Mouse (Mus musculus) embryo, embryonic 10 days (tissue): ENCODE measurements around the gene 4931414P19Rik.
A peak's percentile ranks its signal among the peaks of the same experiment; 100 is the strongest.

Source experiments
- DNase-seq: peaks from one replicate; pipeline ENCODE4 v3.0.0-alpha.2; 2015; ENCODE audit warnings: low spot score

The 4931414P19Rik gene

DNA sequence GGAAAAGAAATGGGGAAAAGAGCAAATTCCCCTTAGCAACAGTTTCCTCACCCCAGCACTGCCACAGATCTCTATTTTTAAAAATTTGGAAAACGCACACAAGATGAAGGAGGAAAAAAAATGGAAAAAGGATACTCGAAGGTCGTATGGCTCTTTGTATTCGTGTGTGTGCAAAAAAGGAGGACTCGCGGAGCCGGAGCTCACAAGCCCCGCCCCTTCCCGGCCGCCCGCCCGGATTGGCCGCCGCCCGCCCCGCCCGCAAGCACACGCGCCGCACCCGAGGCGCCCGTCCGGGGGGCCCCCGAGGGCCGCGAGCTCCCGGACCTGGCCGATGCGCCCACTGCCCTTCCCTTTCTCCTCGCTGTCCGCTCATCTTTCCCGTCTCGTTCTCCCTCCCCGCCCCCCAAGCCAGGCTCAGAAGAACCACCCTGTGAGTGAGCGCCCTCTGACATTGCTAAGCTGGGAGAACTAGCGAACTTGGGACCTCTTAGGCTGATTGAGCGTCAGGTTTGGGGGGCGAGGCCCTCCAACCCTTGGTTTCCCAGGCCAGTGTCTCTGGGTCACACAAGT is at the start of gene 4931414P19Rik:
Gene 4931414P19Rik, minus strand, starts transcription at position 242 of the 570 bp plus-strand sequence.
- peak; percentile 77 for DNase-seq

DNA sequence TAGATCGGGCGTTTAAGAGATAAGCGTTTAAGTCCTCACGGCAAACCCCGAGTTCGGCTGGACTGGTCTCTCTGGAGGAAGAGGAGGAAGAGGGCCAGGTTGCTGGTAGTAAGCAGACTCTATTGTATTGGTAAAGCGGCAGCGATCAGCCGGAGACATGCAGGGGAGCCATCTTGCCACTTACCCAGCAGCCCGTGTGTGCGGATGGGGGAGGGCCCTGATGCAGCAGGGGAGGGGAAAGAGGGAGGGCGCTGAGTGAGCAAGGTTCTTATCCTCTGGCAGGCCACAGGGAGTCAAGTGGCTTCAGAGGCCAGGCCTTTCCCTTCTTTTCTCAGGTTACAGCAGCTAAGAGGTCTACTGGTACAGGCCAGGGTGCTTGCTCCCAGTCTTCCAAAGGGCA is 47.7 kb upstream of the 4931414P19Rik start:
- DNase-seq, result peak; percentile 95

DNA sequence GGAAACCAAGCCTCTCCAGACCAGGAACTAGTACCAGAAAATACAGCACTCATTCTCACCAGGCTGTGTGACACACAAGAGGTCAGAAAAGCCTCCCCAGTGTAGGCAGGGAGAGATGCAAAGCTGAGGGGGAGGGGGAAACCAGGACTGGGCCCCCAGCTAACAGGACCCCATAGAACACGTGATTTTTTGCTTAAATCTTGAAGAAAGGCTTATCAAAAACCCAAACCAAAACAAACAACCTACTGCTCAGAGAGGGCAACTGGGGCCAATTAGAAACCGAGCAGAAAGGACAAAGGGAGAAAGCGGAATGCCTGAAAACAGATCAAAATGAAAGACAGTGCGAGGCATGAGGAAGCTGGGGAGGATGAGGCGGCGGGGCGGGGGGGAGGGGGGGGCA is 47.0 kb upstream of the 4931414P19Rik start:
- DNase-seq, result no peak

DNA sequence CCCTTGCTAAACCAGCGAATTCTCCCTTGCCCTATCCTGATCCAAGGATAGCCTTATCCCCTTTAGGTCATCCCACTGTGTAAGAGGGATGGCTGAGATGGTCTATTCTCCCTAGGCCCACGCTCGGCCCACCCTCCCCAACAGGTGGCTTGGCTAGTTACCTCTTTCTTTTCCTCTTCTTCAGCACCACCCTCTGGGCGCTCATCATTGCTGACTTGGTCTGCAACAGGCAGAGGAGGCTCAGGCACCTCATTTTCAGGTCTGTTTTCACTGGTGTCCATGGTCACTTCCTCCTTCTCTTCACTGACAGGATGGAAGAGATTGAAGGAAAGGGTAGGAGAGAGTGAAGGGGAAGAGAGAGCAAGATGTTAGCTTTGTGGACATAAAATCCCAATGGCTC is 45.8 kb upstream of the 4931414P19Rik start:
- no peak for DNase-seq

DNA sequence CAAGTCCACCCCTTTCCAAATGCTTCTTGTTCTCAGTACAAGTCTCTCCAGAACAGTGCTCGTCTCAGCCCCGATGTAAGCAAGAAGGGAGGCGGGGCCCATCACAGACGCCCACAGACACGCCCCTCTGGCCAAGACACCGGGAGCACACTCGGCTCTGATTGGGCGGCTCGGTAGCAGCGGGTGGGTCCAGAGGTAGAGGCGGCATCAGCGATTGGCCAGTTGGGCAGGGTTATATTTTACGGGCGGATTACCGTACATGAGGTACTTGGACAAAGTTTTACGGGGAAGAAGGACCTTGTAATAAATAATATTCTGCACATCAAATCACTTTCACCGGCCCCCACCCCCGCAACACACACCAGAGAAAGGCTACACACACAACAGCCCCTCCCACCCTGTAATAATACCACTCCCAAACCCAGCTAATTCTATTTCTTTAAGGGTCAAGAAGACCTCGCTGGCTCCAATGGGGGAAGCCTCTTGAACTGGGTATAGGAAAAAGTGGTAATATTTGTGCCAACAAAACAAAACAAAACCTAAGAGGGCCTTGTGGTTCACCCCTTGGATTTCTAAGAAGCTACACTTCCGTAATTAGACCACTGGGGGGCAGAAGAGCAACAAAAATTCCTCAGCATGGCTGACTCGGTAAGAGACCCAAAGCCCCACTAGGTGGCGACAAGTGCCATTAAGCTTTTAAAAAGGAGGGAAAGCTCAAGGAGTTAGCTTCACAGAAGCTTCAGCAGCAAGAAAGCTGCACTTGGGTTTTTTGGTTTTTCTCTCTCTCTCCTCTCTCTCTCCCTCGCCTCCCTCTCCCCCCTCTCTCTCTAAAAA is 45.0 kb upstream of the 4931414P19Rik start:
- peak; percentile 94 for DNase-seq

DNA sequence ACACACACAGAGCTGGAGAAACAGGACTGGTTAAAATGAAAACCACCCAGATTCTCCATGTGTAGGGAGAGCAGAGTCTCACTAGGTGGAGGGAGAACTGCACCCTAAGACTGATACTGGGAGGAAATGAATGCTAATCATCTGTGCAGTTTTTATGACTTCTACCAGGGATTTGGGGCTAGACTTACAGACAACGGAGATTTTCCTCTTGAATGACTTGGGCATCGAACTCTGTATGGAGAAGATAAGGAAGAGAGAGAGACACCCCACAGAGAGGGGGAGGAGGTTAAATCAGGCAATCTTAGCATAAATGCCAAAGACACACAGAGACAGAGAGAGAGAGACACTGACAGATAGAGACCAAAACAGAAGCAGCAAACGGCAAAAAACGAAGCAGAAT is 42.1 kb upstream of the 4931414P19Rik start:
- no peak for DNase-seq

DNA sequence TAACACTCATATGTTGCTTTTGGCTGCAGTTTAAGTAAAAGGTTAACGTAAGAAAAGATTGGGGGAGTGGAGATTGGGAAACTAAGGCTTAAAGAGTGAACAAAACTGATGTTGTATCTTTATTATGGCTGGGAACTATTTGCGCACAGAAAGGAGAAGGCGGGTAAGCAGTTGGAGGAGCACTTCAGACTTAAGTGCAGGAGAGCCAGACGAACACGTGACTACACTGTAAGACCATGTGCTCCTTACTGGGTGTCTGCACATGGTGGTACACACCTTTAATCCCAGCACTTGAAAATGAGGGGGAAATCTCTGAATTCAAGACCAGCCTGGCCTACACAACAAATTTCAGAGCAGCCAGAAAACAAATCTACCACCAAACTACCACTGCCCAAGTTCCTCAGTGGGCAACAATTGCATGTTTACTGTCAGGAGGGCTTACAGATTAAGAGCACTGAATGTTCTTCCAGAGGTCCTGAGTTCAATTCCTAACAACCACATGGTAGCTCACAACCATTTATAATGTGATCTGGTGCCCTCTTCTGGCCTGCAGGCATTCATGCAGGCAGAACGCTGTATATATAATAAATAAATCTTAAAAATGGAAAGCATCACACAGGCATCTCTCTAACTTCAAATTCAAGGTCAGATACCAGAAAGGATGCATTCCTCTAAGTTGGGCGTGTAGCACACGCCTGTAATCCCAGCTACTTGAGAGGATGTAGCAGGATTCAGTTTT is 41.3 kb upstream of the 4931414P19Rik start:
- DNase-seq, result no peak

DNA sequence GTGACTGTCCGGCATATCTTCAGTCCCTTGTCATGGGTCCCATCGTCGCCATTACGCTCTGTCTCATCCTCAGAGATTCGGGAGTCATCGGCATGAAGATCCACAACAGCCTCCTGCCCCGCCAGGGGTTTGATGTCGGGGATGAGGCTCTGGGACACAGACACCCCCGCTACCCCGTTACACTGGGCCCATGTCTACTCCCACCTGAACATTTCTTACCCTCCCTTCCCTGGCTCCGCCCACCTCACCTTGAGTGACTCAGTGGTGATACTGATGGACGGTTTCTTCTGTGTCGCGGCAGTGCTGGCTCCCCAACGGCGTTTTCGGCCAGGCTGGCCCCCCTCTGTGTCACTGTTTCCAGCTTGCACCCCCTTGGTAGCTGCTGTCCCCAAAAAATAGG is 40.7 kb upstream of the 4931414P19Rik start:
- DNase-seq, result no peak

DNA sequence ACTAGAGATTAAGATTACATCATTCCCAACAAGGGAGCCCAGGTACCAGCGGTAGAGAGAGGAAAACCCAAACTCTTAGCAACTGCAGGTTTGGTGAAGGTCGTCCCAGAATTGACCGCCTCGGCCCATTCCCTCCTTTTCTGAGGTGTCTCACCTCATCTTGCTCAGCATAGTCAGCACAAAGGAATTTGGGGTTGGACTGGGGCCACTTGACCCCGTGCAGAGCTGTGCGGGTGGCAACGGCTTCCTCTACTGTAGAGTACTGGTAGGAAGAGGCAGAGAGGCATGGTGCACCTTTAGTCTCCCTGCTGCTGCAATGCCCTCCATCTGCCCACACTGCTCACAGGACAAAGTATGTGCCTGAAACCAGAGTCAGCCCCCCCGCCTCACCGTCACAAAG is 38.5 kb upstream of the 4931414P19Rik start:
- no peak for DNase-seq

DNA sequence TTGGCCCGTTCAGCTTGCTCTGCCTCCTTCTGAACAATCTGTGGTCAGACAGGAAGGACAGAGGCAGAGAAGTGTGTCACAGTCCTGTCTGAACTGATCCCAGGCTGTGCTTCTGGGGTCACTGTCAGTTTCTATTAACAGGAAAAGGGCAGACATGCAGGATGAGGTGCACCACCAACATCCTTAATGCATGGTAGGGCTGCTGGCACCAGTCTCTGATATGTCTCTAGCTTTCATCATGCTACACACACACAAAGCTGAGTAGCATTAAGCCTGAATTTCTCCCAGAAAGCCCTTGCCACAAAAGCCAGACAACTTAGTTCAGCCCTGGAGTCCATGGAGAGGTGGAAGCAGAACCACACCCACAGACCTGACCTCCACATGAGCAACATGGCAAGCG is 37.2 kb upstream of the 4931414P19Rik start:
- no peak for DNase-seq

DNA sequence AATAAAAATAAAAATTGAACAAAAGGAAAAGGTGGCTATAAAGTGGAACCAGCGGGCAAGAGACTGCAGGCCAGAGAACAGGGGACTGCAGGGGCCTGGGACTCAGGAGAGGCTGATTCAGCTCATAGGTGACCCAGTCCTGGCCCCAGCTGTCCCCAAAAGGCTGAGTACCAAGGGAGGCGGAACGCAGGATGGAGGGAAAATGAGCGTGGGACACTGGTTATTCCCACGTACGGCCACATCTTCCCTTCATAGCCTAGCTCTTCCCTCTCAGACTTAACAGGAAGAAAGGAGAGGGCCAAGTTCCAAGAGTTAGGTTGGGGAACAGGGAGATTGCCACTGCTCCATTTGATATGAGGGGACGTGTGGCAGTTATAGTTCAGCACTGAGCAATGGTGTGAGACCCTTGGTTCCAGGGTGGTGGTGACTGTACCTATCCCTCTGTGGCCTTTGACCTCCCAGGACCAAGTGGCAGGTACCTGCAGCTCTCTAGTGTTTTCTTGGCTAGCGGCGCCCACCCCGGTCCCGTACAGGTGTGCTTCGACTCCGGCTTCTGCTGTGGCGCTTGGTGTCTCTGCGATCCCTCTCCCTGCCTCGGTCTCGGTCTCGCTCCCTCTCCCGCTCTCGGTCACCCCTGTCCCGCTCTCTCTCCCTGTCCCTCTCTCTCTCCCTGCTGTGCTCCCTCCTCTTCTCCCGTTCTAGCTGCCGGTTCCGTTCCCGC is 36.6 kb upstream of the 4931414P19Rik start:
- no peak for DNase-seq

DNA sequence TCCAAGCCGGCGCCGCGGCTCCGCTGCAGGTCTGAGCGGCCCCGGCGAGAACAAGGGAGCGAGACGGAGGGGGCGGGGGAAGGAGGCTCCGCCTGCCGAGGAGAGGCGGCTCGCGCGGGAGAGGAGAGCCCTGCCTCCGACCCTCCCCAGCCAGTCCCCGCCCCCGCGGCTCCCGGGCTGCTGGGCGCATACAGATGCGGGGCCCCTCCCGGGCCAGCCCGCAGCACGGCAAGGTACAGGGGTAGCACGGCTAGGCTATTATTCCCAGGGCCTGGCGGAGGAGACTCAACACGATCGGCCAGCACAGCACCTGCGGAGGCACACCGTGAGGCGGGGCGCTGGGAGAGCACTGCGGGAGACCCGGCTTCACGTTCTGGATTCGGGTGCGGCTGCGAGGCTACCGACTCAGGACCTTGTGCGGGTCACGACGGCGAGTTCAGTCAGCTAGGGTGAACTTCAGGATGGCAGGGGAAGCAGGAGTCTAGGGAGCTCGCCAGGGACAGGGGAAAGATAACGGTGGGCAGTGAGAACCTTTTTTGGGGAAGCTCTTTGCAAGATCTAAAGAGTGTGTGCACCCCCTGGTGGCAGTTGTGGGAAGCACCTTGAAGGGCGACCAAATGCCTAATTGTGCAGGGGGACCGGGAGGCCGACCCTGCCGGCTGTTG is 35.6 kb upstream of the 4931414P19Rik start, which contains the start of gene Cdh24:
Gene Cdh24, minus strand, starts transcription at position 60 of the 665 bp plus-strand sequence.
- DNase-seq, result peak; percentile 96

DNA sequence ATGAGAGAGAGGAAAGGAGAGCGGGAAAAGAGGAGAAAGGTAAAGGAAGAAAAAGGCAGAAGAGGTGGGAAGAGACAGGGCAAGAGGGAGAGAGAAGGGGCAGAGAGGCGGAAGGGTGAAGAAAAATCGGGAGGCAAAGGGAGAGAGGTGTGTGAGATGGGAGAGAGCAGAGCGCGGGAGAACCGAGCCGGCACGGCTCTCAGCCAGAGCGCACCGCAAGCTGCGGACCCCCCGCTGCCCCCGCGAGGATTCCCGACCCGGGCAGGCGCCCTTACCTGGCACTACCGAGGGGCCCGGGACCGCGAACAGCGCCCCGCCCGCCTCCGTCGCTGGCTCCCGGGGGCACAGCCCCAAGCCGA is 35.1 kb upstream of the 4931414P19Rik start, which contains the start of gene Gm17606:
Gene Gm17606, plus strand, starts transcription at position 7 of the 359 bp plus-strand sequence.
- DNase-seq, result no peak

DNA sequence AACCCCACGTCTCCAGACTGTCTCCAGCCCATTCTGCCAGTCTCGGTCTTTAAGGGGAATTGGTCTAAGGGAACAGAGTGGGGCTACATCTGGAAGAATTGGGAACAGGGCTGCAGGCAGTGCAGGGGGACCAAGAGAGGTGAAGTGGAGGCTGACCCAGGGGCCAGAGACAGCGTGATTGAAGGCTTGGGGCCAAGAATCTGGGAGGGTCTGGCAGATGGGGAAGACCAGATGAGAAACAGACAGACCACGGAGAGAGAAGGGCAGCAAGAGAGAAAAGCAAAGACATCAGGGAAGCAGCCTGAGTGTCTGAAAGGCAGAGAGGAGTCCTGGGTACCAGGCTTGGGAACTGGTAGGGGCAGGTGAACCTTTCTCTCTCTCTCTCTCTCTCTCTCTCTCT is 34.3 kb upstream of the 4931414P19Rik start:
- DNase-seq, result peak; percentile 41

DNA sequence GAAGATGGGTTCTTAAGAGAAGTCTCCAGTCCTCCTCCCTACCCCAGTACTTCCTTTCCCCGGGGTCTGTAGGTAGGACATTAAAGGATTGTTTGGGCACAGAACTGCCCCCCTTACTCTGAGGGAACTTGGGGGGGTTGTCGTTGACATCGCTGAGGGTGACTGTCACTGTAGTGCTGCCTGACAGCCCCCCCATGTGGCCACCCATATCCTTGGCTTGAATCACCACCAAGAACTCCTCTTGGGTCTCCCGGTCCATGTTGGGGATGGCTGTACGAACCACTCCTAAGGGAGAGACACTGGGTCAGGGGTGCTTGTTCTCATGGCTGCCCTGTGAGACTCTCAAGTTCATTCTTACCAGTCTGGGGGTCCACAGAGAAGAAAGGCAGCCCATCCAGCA is 32.4 kb upstream of the 4931414P19Rik start:
- DNase-seq, result no peak

DNA sequence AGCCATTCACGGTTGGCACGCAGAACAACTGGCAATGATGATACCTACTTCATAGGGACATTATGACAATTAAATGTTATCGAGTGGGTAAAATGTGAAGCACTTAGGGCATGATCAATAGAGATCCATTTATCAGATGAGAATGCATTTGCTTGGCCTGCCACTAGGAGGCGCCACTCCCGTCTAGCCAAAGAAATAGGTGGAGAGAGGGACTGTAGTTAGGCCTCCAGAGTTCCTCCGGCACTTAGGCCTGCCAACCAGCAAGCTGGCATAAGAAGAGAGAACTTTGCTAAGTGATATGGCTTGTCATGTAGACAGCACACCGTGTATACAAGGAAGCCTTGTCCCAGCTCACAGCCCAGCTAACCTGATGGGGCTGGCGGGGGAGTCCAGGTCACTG is 31.2 kb upstream of the 4931414P19Rik start:
- peak; percentile 74 for DNase-seq

DNA sequence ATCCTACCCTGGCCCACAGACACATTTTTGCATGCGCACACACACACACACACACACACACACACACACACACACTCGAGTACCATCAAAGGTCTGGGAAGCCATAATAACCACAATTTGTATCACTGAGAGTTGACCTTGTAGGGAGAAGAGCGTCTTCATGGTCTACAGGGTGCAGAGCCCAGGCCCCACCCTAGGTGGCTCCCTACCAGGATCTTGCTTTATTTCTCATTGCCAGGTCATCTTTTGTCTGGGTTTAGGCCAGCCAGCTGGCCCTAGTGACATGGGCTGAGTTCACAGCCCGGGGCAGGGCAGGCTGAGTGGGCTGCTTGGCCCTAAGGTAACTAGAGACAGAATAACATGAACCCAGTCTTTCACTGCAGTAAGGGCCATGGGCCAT is 28.4 kb upstream of the 4931414P19Rik start:
- DNase-seq, result no peak

DNA sequence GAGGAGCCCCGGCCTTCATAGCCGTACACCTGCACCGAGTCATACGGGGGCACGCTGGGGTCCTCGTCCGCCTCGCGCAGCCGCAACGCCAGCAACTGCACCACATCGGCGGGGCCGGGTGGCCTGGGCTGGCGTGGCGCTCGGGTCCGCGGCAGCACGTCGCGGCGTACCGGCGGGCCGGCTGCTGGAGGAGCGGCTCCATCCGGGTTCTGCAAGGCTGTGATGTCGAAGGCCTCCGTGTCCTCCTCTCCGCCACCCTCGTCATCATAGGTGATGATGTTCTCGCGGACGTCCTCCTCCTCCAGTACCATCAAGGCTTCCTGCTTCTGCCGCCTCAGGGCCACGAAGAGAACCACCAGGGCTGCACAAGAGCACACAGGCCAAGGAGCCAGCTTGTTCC is 26.5 kb upstream of the 4931414P19Rik start:
- no peak for DNase-seq

DNA sequence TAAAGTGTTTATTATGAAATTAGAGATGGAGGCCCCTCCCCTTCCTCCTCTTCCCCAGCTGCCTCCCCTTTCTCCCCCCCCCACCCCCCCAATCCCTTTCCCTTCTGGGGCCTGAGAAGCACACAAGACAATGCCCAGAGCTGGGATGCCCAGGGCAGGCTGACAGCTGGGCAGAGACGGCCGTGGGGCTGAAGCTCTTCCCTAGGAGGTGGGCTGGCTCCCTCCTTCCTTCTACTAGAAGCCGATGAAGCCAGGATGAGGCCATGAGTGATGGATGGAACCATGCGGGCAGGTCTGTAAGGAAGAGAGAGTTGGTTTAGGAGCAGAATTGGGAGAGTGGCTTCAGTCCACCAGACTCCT is 25.4 kb upstream of the 4931414P19Rik start:
- DNase-seq, result no peak

DNA sequence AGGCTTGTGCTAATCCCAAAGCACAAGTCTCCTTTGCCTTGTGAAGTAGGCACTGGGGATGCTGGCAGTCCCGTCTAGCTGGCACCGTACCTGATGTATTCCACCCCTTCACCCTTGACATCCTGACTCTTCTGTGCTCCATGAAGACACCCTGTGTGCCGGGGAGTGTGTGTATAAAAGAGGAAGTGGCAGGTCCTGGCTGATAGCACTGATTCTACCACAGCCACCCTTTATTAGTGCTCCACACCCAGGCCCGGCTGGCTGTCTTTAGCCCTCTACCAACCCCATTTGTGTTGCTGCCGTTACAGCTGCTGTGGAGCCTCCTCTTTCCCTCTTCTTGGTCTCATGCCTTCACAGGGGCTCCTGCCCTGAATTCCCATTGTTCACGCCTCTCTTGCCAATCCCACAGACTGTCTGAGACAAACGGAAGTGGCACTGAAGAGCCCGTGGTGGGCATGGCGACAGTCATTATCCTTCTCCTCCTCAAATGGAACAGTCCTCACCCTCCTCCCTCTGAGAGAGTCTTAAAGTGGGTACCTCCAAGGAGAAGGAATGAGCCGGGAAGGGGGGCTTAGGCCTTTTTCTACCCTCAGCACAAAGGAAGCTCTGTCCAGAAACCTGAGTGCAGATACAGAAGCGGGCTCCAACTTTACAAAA is 24.9 kb upstream of the 4931414P19Rik start:
- no peak for DNase-seq

DNA sequence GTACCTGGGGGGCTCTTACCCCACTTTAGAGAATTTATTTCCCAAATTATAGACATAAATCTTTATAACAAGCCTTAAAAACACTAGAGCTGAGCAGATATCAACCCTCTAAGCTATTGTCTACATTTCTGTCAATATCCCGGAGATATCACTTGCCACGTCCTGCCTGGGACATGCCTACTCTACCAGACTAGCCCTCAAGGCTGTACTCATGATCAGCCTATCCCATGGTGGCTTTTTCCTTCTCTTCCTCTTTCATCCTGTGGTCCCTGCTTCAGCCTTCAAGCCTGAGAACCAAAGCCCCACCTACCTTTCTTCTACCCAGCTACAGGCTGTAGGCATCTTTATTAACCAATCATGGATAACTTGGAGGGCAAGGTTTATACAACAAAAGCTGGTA is 24.0 kb upstream of the 4931414P19Rik start:
- DNase-seq, result no peak
